Mouse (Mus musculus) stomach, embryonic 16.5 days (tissue): ENCODE measurements around the gene Drap1. TPM values are rescaled to one million over a fixed set of nuclear protein-coding genes. Genes with fewer than 3 reads are reported as not detected.

Source experiments
- ATAC-seq: fragments of 200-750 bp; cut with Nextera tagmentation; 2 replicates; pipeline ENCODE4 v1.8.0; 2017; ENCODE audit warnings: moderate number of reproducible peaks, moderate TSS enrichment; ENCODE audit not compliant: insufficient read depth, low FRiP score
- H3K27ac ChIP-seq: fragments of 300-500 bp; sonication (generic); 2 replicates; pipeline ENCODE4 v1.5.1; 2014; ENCODE audit warnings: low read length
- H3K27me3 ChIP-seq: fragments of 300-500 bp; sonication (generic); 2 replicates; pipeline ENCODE4 v1.6.1; 2014; ENCODE audit warnings: low read length, control low read depth, mixed read lengths; ENCODE audit not compliant: control insufficient read depth, insufficient read depth
- H3K36me3 ChIP-seq: fragments of 300-500 bp; sonication (generic); 2 replicates; pipeline ENCODE4 v1.6.1; 2014; ENCODE audit warnings: low read length; ENCODE audit not compliant: control insufficient read depth, insufficient read depth
- H3K4me1 ChIP-seq: fragments of 300-500 bp; sonication (generic); 2 replicates; pipeline ENCODE4 v1.6.1; 2014; ENCODE audit warnings: low read length, control low read depth, mixed read lengths; ENCODE audit not compliant: control insufficient read depth, insufficient read depth
- H3K4me2 ChIP-seq: fragments of 300-500 bp; sonication (generic); 2 replicates; pipeline ENCODE4 v1.6.1; 2014; ENCODE audit warnings: low read depth, low read length, mixed read lengths
- H3K4me3 ChIP-seq: fragments of 300-500 bp; sonication (generic); replicated peaks from 2 replicates; pipeline ENCODE4 v1.5.1; 2014; ENCODE audit warnings: mild to moderate bottlenecking, low read length
- H3K9ac ChIP-seq: fragments of 300-500 bp; sonication (generic); 2 replicates; pipeline ENCODE4 v1.6.1; 2014; ENCODE audit warnings: low read length
- H3K9me3 ChIP-seq: fragments of 300-500 bp; sonication (generic); replicated peaks from 2 replicates; pipeline ENCODE4 v1.6.1; 2016; ENCODE audit warnings: low read length, control low read depth; ENCODE audit not compliant: control insufficient read depth
- WGBS: fragments of 180-500 bp; shearing (Covaris S2); extraction: QIAGEN DNeasy Blood & Tissue Kit; methylation state at CpG from one replicate; pipeline ENCODE4 v1.1.7; 2014; 5-methylcytosine and 5-hydroxymethylcytosine counted together
- polyA plus RNA-seq: library from polyadenylated mRNA; unstranded; fragments of >200 nt; fragmentation: Nextera tagmentation; extraction: Ambion mirVana; gene quantifications from 2 replicates; pipeline ENCODE4 v1.2.1, GENCODE M21; 2015

Drap1 gene
- 203 and 207 TPM in 2 replicates for polyA plus RNA-seq

GRCm38 (mm10) chr19:5424782-5425741 is at the start of gene Drap1, which contains the start of gene AI837181:
Gene Drap1 (minus strand): TSS chr19:5424979.
Gene AI837181 (plus strand): TSS chr19:5425144.
- Histone ChIP-seq H3K9ac (peak within 1 kb of the TSS; percentile 92), H3K27me3 (no peaks in the 10 kb centered on the region), H3K4me1 (peaks cover 25% of the 10 kb centered on the region), H3K36me3 (no peaks in the 10 kb centered on the region), H3K27ac (peak within 1 kb of the TSS; percentile 91), H3K4me3 (peak within 1 kb of the TSS; percentile 72), H3K4me2 (peak within 1 kb of the TSS; percentile 93), H3K9me3 (no peaks in the 10 kb centered on the region)
- WGBS = under 1% methylated on average over 83 of the region's 87 CpGs
- peak; percentile 94 for ATAC-seq

GRCm38 (mm10) chr19:5473720-5474119 is 48.9 kb upstream of the Drap1 start, which contains the start of gene Efemp2:
Gene Efemp2 (plus strand): TSS chr19:5473954.
- peak within 1 kb of the TSS; percentile 69 for H3K27ac ChIP-seq
- ATAC-seq = peak; percentile 86
- peak within 1 kb of the TSS; percentile 84 for H3K4me2 ChIP-seq
- H3K36me3 ChIP-seq = no peaks in the 10 kb centered on the region
- H3K27me3 ChIP-seq = no peaks in the 10 kb centered on the region
- no peaks in the 10 kb centered on the region for H3K9me3 ChIP-seq
- whole genome bisulfite sequencing = under 1% methylated on average over 22 of the region's 22 CpGs
- peaks cover 13% of the 10 kb centered on the region; the same call in 1 of the 2 replicates for H3K4me1 ChIP-seq
- H3K9ac ChIP-seq = peak within 1 kb of the TSS; percentile 80
- peak within 1 kb of the TSS; percentile 53 for H3K4me3 ChIP-seq

- Histone ChIP-seq H3K4me1 (peaks cover 13% of the 10 kb centered on the region; the same call in 1 of the 2 replicates), H3K9me3 (no peaks in the 10 kb centered on the region), H3K36me3 (no peaks in the 10 kb centered on the region), H3K4me3 (no peak overlapping the region), H3K9ac (no peak overlapping the region), H3K27me3 (no peaks in the 10 kb centered on the region), H3K4me2 (no peak overlapping the region), H3K27ac (no peak overlapping the region)
- 74% methylated on average over 3 of the region's 3 CpGs for WGBS
- ATAC-seq = no peak
These were observed 48.1 kb upstream of the Drap1 start for GRCm38 (mm10) chr19:5472857-5473256.

GRCm38 (mm10) chr19:5471846-5472245 is 47.1 kb upstream of the Drap1 start:
- peaks cover 13% of the 10 kb centered on the region; the same call in 1 of the 2 replicates for H3K4me1 ChIP-seq
- no peaks in the 10 kb centered on the region for H3K27me3 ChIP-seq
- no peak overlapping the region for H3K9ac ChIP-seq
- 45% methylated on average over 5 of the region's 5 CpGs for WGBS
- H3K4me3 ChIP-seq = no peak overlapping the region
- no peak overlapping the region for H3K27ac ChIP-seq
- ATAC-seq = no peak
- H3K36me3 ChIP-seq = no peaks in the 10 kb centered on the region
- no peaks in the 10 kb centered on the region for H3K9me3 ChIP-seq
- H3K4me2 ChIP-seq = no peak overlapping the region

- no peak within 1 kb of the TSS for H3K27ac ChIP-seq
- peaks cover 18% of the 10 kb centered on the region for H3K36me3 ChIP-seq
- peaks cover 6% of the 10 kb centered on the region for H3K4me1 ChIP-seq
- H3K27me3 ChIP-seq = no peaks in the 10 kb centered on the region
- ATAC-seq = no peak
- peak within 1 kb of the TSS; percentile 7; the same call in 1 of the 2 replicates for H3K9ac ChIP-seq
- no peak within 1 kb of the TSS for H3K4me2 ChIP-seq
- H3K4me3 ChIP-seq = no peak within 1 kb of the TSS
- no peaks in the 10 kb centered on the region for H3K9me3 ChIP-seq
- 30% methylated on average over 5 of the region's 5 CpGs for WGBS
These were observed 43.6 kb upstream of the Drap1 start, which contains the start of gene Ctsw for GRCm38 (mm10) chr19:5468374-5468773. Gene Ctsw (minus strand): TSS chr19:5468507.

- no peak overlapping the region for H3K4me2 ChIP-seq
- no peaks in the 10 kb centered on the region for H3K27me3 ChIP-seq
- peaks cover 6% of the 10 kb centered on the region for H3K4me1 ChIP-seq
- 88% methylated on average over 6 of the region's 6 CpGs for WGBS
- H3K36me3 ChIP-seq = peaks cover 24% of the 10 kb centered on the region
- no peak for ATAC-seq
- no peaks in the 10 kb centered on the region for H3K9me3 ChIP-seq
- no peak overlapping the region for H3K4me3 ChIP-seq
- no peak overlapping the region for H3K9ac ChIP-seq
- no peak overlapping the region for H3K27ac ChIP-seq
These were observed 42.2 kb upstream of the Drap1 start for GRCm38 (mm10) chr19:5466916-5467500.

- Histone ChIP-seq H3K4me1 (peaks cover 14% of the 10 kb centered on the region), H3K4me2 (no peak overlapping the region), H3K4me3 (no peak overlapping the region), H3K9me3 (no peaks in the 10 kb centered on the region), H3K27me3 (no peaks in the 10 kb centered on the region), H3K27ac (no peak overlapping the region), H3K36me3 (peaks cover 29% of the 10 kb centered on the region), H3K9ac (no peak overlapping the region)
- WGBS = 94% methylated on average over 8 of the region's 8 CpGs
- ATAC-seq = no peak
These were observed 40.3 kb upstream of the Drap1 start for GRCm38 (mm10) chr19:5465037-5465436.

- Histone ChIP-seq H3K9ac (peak overlapping the region; percentile 55), H3K27me3 (no peaks in the 10 kb centered on the region), H3K36me3 (peaks cover 29% of the 10 kb centered on the region), H3K27ac (peak overlapping the region; percentile 14; the same call in 1 of the 2 replicates), H3K4me2 (peak overlapping the region; percentile 46), H3K9me3 (no peaks in the 10 kb centered on the region), H3K4me3 (peak overlapping the region; percentile 25), H3K4me1 (peaks cover 17% of the 10 kb centered on the region)
- WGBS = 35% methylated on average over 15 of the region's 15 CpGs
- ATAC-seq = peak; percentile 15; the same call in 1 of the 2 replicates
These were observed 39.2 kb upstream of the Drap1 start for GRCm38 (mm10) chr19:5463791-5464562.
